Mouse (Mus musculus): ENCODE measurements around the gene Chrm3. TPM values are rescaled to one million over a fixed set of nuclear protein-coding genes. Genes with fewer than 3 reads are reported as not detected.

The Chrm3 gene
- polyA plus RNA-seq, 1 experiment, result not detected

GRCm38 (mm10) chr13:9973742-9974321 lies 386.8 kb downstream of the Chrm3 start:
- TF ChIP-seq FLI1 (IDR thresholded peaks at IDR 0.05; ENCODE audit: low read length), result no peak
- no peak for TF ChIP-seq GATA1 (IDR thresholded peaks at IDR 0.05; ENCODE audit: borderline replicate concordance, low read length)
- no peaks in the 10 kb centered on the region for H3K9me3 ChIP-seq
- H3K4me3 ChIP-seq (replicated peaks), result no peak overlapping the region

DNA sequence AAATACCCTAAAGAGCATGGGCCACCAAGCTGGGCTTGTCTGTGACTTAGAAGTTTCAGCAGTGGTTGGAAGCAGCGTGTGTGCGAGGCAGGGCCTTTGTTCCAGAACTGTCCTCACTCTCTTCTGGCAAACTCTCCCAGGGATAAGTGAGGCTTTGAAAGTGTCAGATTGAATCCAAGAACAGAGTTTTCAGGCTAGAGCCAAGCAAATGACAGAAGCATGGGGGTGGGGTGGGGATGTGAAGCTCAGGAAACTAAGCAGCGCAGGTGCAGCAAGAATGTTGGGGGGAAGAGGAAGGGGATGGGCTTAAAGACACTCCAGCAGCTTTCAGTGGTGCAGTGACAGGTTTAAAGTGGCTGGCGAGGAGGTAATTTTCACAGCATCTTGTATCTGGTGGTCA lies 388.8 kb downstream of the Chrm3 start:
- H3K9me3 ChIP-seq, result no peaks in the 10 kb centered on the region
- no peaks in the 10 kb centered on the region for H3K27me3 ChIP-seq (replicated peaks)
- no peaks in the 10 kb centered on the region for H3K36me3 ChIP-seq (replicated peaks; ENCODE audit: low read length)
- no peaks in the 10 kb centered on the region for H3K4me1 ChIP-seq
- TF ChIP-seq FLI1 (IDR thresholded peaks at IDR 0.05; ENCODE audit: low read length) (no peak), GATA1 (IDR thresholded peaks at IDR 0.05; ENCODE audit: borderline replicate concordance, low read length) (no peak)
- no peak overlapping the region for H3K4me3 ChIP-seq (replicated peaks)

More at GRCm38 (mm10) chr13:9973742-9974321, 386.8 kb downstream of the Chrm3 start:
- Histone ChIP-seq H3K36me3 (replicated peaks; ENCODE audit: low read length) (no peaks in the 10 kb centered on the region), H3K27me3 (replicated peaks) (peaks cover 3% of the 10 kb centered on the region), H3K4me1 (no peaks in the 10 kb centered on the region)

DNA sequence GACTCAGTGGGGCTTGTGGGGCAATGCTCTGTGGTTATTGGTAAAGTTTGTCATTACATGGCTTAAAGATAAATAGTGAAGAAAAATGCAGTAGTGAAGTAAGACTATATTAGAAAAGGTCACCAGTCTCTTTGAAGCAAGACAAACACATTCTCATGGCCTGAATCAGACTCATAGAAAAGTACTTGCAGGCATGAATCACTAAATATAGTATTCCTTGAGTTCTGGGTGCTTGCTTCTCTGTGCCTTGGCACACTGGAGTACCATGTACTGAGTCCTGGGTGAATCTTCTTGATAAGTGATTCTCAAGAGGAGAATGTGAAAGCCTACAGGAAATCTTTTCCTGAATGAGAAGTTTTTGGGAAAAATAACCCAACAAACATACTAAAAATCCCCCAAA lies 408.0 kb downstream of the Chrm3 start:
- H3K36me3 ChIP-seq (replicated peaks; ENCODE audit: low read length), result no peaks in the 10 kb centered on the region
- TF ChIP-seq GATA1 (IDR thresholded peaks at IDR 0.05; ENCODE audit: borderline replicate concordance, low read length), result no peak
- no peak for TF ChIP-seq FLI1 (IDR thresholded peaks at IDR 0.05; ENCODE audit: low read length)
- H3K4me1 ChIP-seq, result no peaks in the 10 kb centered on the region
- no peaks in the 10 kb centered on the region for H3K27me3 ChIP-seq (replicated peaks)
- H3K4me3 ChIP-seq (replicated peaks), result no peak overlapping the region
- H3K9me3 ChIP-seq, result no peaks in the 10 kb centered on the region

GRCm38 (mm10) chr13:9951376-9951775 lies 409.3 kb downstream of the Chrm3 start:
- Histone ChIP-seq H3K4me3 (replicated peaks) (no peak overlapping the region), H3K4me1 (no peaks in the 10 kb centered on the region), H3K27me3 (replicated peaks) (no peaks in the 10 kb centered on the region), H3K9me3 (no peaks in the 10 kb centered on the region), H3K36me3 (replicated peaks; ENCODE audit: low read length) (no peaks in the 10 kb centered on the region)
- no peak for TF ChIP-seq GATA1 (IDR thresholded peaks at IDR 0.05; ENCODE audit: borderline replicate concordance, low read length)
- TF ChIP-seq FLI1 (IDR thresholded peaks at IDR 0.05; ENCODE audit: low read length), result no peak

- Histone ChIP-seq H3K9me3 (no peaks in the 10 kb centered on the region), H3K36me3 (replicated peaks; ENCODE audit: low read length) (no peaks in the 10 kb centered on the region), H3K4me1 (no peaks in the 10 kb centered on the region), H3K27me3 (replicated peaks) (no peaks in the 10 kb centered on the region), H3K4me3 (replicated peaks) (no peak overlapping the region)
- TF ChIP-seq GATA1 (IDR thresholded peaks at IDR 0.05; ENCODE audit: borderline replicate concordance, low read length) (no peak), FLI1 (IDR thresholded peaks at IDR 0.05; ENCODE audit: low read length) (no peak)
Observed at GRCm38 (mm10) chr13:9949091-9949490, 411.6 kb downstream of the Chrm3 start.

GRCm38 (mm10) chr13:9940186-9940585 lies 420.5 kb downstream of the Chrm3 start:
- Histone ChIP-seq H3K27me3 (replicated peaks) (no peaks in the 10 kb centered on the region), H3K4me1 (peaks cover 9% of the 10 kb centered on the region), H3K36me3 (replicated peaks; ENCODE audit: low read length) (no peaks in the 10 kb centered on the region), H3K9me3 (no peaks in the 10 kb centered on the region), H3K4me3 (replicated peaks) (no peak overlapping the region)
- TF ChIP-seq FLI1 (IDR thresholded peaks at IDR 0.05; ENCODE audit: low read length) (no peak), GATA1 (IDR thresholded peaks at IDR 0.05; ENCODE audit: borderline replicate concordance, low read length) (no peak)

GRCm38 (mm10) chr13:9938798-9939485 lies 421.7 kb downstream of the Chrm3 start:
- H3K4me1 ChIP-seq, result peaks cover 9% of the 10 kb centered on the region
- peak overlapping the region; percentile 38 for H3K4me3 ChIP-seq (replicated peaks)
- H3K27me3 ChIP-seq (replicated peaks), result no peaks in the 10 kb centered on the region
- no peaks in the 10 kb centered on the region for H3K36me3 ChIP-seq (replicated peaks; ENCODE audit: low read length)
- TF ChIP-seq FLI1 (IDR thresholded peaks at IDR 0.05; ENCODE audit: low read length) (no peak), GATA1 (IDR thresholded peaks at IDR 0.05; ENCODE audit: borderline replicate concordance, low read length) (no peak)
- H3K9me3 ChIP-seq, result no peaks in the 10 kb centered on the region

GRCm38 (mm10) chr13:9932714-9933113 lies 427.9 kb downstream of the Chrm3 start:
- no peaks in the 10 kb centered on the region for H3K36me3 ChIP-seq (replicated peaks; ENCODE audit: low read length)
- peaks cover 4% of the 10 kb centered on the region for H3K4me1 ChIP-seq
- H3K4me3 ChIP-seq (replicated peaks), result no peak overlapping the region
- TF ChIP-seq GATA1 (IDR thresholded peaks at IDR 0.05; ENCODE audit: borderline replicate concordance, low read length) (no peak), FLI1 (IDR thresholded peaks at IDR 0.05; ENCODE audit: low read length) (no peak)
- H3K27me3 ChIP-seq (replicated peaks), result no peaks in the 10 kb centered on the region
- H3K9me3 ChIP-seq, result no peaks in the 10 kb centered on the region

- no peak for TF ChIP-seq GATA1 (IDR thresholded peaks at IDR 0.05; ENCODE audit: borderline replicate concordance, low read length)
- Histone ChIP-seq H3K36me3 (replicated peaks; ENCODE audit: low read length) (no peaks in the 10 kb centered on the region), H3K9me3 (no peaks in the 10 kb centered on the region), H3K27me3 (replicated peaks) (no peaks in the 10 kb centered on the region), H3K4me3 (replicated peaks) (no peak overlapping the region), H3K4me1 (peaks cover 4% of the 10 kb centered on the region)
Observed at GRCm38 (mm10) chr13:9930606-9931005, 430.0 kb downstream of the Chrm3 start.

DNA sequence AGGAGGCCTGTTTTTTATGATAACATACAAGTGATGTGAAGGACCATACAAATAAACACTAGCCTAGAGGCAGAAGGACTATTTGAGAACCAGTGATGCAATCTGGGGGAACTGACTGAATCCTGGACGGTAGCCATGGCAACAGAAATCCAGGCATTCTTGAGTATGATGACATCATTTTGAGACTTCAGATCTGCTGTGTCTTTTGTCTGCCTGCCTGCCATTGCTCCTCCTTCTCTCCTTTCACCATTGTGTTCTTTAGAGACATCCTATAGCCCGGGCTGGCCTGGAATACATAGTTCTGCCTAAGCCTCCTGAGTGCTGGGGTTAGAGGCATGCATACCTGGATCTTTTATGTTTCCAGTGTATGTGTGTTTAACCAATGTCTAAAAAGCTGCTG lies 430.7 kb downstream of the Chrm3 start:
- no peak for TF ChIP-seq GATA1 (IDR thresholded peaks at IDR 0.05; ENCODE audit: borderline replicate concordance, low read length)
- no peak for TF ChIP-seq FLI1 (IDR thresholded peaks at IDR 0.05; ENCODE audit: low read length)
- Histone ChIP-seq H3K4me3 (replicated peaks) (no peak overlapping the region), H3K9me3 (no peaks in the 10 kb centered on the region), H3K27me3 (replicated peaks) (no peaks in the 10 kb centered on the region), H3K36me3 (replicated peaks; ENCODE audit: low read length) (no peaks in the 10 kb centered on the region), H3K4me1 (peaks cover 4% of the 10 kb centered on the region)
